Mouse (Mus musculus): ENCODE measurements at regions not wholly inside any gene's neighbourhood (a gene's known extent, or its start where the extent isn't known, plus 50 kb on each side); places are given as distances from the start of the nearest gene placed in this dataset.

DNA sequence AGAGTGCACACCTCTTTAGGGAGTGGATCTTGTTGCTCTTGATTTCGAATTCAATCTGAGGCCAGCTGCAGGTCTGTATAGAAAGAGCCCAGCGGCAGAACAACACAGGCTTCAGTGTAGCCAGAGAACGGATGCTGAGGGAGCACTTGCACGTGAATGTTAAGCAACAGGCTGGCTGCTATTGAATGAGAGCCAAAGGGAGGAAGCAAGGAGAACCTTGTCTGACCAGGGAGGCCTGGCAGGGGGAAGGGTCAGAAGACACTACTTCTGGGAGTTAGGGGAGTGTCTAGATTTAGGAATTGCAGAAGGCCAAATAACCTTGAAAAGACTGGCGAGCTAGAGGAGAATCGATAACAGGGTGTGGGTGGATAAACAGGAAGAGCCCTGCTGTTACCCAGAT is 163.8 kb downstream of the Cdh26 start:
- in situ Hi-C loops (cut with MboI; ENCODE audit: unreplicated experiment in 2 of 2): no loop called here

GRCm38 (mm10) chr2:178596312-178597083 is 166.2 kb downstream of the Cdh26 start:
- in situ Hi-C loops (cut with MboI; ENCODE audit: unreplicated experiment in 2 of 2): no loop called here

GRCm38 (mm10) chr2:178597084-178597470 is 166.7 kb downstream of the Cdh26 start:
- in situ Hi-C loops (cut with MboI; ENCODE audit: unreplicated experiment in 2 of 2): no loop called here

DNA sequence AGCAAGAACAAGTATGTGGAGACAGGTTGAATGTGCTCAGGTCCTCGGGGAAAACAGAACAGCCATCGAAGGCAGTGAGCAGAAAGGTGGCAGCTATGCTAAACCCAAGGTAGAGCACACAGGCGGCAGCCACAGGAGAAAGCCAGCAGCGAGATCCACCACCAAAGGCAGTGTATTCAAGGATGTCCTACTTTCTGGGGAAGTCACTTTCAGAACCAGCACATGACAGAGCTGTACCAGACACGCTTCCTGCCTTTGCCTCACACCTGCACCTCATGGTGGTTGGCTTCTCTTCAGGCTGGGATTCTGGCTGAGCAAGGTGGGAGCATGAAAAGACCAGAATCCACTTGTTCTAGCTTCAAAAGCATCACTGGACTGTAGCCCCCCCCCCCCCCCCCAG is 168.0 kb downstream of the Cdh26 start:
- in situ Hi-C loops (cut with MboI; ENCODE audit: unreplicated experiment in 2 of 2): no loop called here

DNA sequence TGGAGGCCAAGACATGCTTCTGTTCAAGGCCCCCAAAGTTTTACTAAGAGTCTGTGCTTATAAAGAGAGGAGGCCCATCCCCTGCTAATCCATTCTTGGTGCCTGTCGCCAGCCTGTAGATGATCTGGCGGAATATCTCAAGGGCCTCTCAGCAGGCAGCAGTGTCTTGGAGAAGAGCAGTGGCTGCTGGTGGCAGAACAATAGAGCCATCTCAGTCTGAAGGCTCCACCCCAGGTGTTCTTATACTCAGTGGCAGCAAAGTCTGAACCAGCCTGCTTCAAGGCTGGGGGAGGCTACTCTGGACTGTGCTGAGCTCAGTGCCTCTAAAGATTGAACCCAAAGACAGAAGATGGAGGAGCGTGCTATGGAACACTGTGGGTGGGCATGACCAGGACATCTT is 168.5 kb downstream of the Cdh26 start:
- in situ Hi-C loops (cut with MboI; ENCODE audit: unreplicated experiment in 2 of 2): no loop called here

DNA sequence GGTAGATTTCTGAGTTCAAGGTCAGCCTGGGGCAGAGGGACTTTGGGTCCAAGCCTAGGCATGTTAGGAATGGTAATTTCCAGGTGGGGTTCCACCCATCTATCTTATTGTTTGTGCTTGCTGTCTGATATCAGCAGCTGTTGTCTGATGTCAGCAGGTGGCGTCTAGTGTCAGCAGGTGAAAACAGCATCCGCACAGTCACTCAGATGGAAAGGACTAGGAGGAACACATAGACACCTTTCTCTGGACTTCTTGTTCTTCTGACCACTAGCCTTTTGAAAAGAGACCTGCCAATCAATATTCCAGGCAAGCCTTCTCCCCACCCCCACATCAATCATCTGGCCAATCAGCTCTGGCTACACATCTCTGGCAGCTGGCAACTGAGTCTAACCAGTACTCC is 173.1 kb downstream of the Cdh26 start:
- in situ Hi-C loops (cut with MboI; ENCODE audit: unreplicated experiment in 2 of 2): no loop called here

DNA sequence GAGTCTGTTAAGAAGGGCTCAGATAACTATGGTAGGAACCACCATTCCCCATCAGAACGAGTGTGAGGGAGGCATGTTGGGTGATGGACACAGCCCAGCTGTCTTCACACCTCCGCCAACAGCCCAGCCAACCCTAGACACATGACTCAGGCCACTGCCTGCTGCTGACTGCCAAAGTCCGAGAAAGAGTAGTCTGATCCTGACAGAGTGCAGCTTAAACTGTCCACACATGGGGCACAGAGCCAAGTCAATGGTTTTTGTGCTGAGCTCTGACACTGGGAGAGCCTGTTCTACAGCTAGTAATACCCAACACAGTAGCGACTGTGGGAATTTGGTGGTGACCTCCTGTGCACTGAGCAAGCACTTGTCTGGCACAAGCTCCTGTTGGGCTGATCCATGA is 176.4 kb downstream of the Cdh26 start:
- in situ Hi-C loops (cut with MboI; ENCODE audit: unreplicated experiment in 2 of 2): no loop called here

DNA sequence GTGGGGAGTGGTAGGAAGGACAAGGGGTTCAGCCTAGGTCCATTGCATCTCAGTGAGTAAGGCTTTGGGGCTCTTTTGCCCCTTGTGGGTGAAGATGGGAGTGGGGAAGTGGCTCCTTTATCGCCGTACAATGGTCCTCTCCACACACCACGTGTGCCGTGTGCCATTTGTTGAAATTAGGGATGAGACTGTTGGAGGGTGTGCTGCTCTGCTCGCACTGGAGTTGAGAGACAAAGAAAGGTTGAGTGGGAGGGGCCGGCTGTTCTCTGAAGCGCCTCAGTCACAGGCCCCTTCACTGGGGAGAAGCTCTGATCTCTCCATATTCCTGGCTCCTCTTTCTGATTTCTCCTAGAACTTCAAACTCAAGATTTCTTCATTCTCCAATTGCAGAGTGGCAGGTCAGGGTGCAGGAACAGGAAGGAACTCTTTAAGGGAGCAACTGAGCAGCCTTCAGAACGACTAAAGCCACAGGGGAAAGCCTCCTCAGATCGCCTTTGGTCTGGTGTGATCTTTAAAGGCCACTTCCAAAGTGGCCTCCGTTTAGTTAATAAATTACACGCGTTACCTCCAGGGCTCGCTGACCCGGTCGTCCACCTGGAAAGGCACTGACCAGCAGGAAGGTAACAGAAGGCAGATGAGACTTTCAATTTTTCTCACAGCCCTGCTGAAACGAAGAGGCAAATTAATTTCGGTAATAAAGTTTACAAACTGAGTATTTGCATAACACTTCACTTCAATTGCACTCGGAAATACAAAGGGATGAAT is 180.1 kb downstream of the Cdh26 start:
- in situ Hi-C loops (cut with MboI; ENCODE audit: unreplicated experiment in 2 of 2): no loop called here

GRCm38 (mm10) chr2:178614761-178615160 is 184.4 kb downstream of the Cdh26 start:
- in situ Hi-C loops (cut with MboI; ENCODE audit: unreplicated experiment in 2 of 2): no loop called here

GRCm38 (mm10) chr2:178622801-178623200 is 192.5 kb downstream of the Cdh26 start:
- in situ Hi-C loops (cut with MboI; ENCODE audit: unreplicated experiment in 2 of 2): no loop called here

- in situ Hi-C loops (cut with MboI; ENCODE audit: unreplicated experiment in 2 of 2): no loop called here
Observed at GRCm38 (mm10) chr2:178624475-178624874, 194.1 kb downstream of the Cdh26 start.

DNA sequence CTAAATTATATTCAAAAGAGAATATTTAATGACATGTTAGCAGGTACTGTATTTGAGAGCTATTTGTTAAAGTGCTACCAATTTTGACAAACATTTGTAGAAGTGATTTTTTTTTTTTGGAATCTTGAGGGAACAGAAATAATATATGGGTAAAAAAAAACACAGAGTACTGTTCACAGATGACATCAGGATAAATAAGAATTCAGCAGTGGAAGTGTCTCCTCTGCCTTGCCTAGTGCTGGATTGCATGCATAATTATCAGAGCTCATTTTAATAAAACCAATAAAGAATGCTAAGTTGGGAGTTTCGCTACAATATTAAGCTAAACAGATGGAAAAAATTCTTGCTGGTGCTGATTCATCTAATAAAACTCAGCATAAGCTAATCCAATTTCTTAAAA is 194.6 kb downstream of the Cdh26 start:
- in situ Hi-C loops (cut with MboI; ENCODE audit: unreplicated experiment in 2 of 2): no loop called here

DNA sequence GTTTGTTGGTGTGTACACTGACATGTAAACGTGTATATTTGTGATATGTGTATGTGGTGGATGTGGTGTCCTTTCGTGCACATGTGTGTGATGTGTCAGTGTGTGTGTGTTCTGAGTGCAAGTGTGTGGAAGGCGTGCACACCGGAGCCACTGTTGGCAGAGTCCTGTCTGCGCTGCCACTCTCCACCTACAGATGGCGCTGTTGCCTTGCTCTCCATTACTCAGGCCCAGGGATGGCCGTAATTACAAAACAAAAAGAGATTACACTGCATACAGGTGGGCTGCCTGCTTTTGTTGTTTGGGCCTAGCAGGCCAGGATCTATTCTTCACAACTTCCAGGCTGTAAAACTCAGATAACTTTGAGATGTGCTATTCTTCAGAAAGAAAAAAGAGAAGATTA is 199.4 kb downstream of the Cdh26 start:
- in situ Hi-C loops (cut with MboI; ENCODE audit: unreplicated experiment in 2 of 2): no loop called here

DNA sequence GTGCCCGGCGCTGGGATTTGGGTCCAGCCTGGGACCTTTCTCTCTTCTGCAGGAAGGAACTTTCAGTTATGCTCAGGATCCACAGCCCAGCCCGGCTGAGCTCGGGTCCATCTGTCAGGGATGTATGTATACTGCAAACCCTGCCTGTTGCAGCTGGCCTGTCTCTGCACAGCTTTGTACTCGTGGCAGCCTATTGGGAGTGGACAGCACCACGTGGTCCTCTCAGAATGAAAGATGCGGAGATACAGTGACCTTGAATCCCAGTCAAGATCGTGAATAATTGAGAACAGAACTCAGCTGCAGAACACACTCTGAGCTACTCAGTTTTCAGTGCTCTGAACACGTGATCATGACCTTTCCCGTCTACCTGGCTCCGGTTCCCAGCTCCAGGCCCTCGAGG is 200.2 kb downstream of the Cdh26 start:
- in situ Hi-C loops (cut with MboI; ENCODE audit: unreplicated experiment in 2 of 2): no loop called here

- in situ Hi-C loops (cut with MboI; ENCODE audit: unreplicated experiment in 2 of 2): no loop called here
Observed at GRCm38 (mm10) chr2:178631336-178631735, 201.0 kb downstream of the Cdh26 start.

DNA sequence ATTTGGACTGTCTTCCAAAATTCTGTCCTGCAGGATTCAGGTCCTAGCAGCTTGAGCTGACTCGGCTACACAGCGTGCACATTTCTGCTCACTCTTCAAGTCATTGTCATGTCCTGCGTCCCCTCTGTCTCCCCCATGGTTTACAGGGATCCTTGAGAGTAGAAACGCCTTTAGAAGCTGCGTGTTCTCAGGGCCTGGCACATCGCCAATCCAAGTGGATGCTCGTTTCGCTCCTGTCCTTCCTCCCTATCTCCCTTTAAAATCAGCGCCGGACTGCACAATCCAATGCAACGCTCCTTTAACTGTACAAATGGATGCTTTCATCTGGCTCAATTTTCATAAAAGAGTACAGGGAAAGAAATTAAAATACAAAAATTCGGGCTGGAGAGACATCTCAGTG is 201.6 kb downstream of the Cdh26 start:
- in situ Hi-C loops (cut with MboI; ENCODE audit: unreplicated experiment in 2 of 2): no loop called here

GRCm38 (mm10) chr2:178632831-178633585 is 202.7 kb downstream of the Cdh26 start:
- in situ Hi-C loops (cut with MboI; ENCODE audit: unreplicated experiment in 2 of 2): no loop called here

DNA sequence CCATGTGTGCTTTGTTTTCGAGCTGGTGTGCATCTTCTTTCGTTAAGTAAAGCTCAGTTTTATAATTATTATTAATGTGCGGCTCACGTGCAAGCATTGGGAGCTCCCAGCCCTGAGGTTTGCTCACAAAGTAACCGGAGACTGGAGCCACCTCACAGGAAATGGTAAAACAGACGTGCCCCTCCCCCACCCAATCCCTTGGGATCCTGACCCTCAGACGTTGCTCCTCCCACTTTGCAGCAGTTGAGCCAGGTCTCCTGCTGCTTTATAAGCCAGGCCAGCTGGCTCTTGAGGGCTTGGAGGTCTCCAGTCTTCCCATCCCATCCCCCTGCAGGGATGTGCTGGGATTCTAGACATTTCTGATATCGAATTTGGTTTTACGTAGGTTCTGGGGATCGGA is 203.8 kb downstream of the Cdh26 start:
- in situ Hi-C loops (cut with MboI; ENCODE audit: unreplicated experiment in 2 of 2): no loop called here

GRCm38 (mm10) chr2:178635685-178636084 is 205.4 kb downstream of the Cdh26 start:
- in situ Hi-C loops (cut with MboI; ENCODE audit: unreplicated experiment in 2 of 2): no loop called here

GRCm38 (mm10) chr2:178636901-178637300 is 206.6 kb downstream of the Cdh26 start:
- in situ Hi-C loops (cut with MboI; ENCODE audit: unreplicated experiment in 2 of 2): no loop called here

Data from v-Abl transformed pro-B cells (cell line).